Mouse (Mus musculus): Measurements from ENCODE around the gene Npff.

Npff gene

GRCm38 (mm10) chr15:102519211-102520141 is 5.3 kb downstream of the Npff start:
- no peak for DNase-seq (ENCODE audit: low spot score)

- DNase-seq (ENCODE audit: low spot score): no peak
These were observed 5.9 kb downstream of the Npff start for GRCm38 (mm10) chr15:102518859-102519201.

GRCm38 (mm10) chr15:102517976-102518858 is 6.5 kb downstream of the Npff start, which contains the start of gene Tarbp2:
Gene Tarbp2, plus strand, starts transcription at chr15:102518192.
- peak; percentile 100 for DNase-seq (ENCODE audit: low spot score)

GRCm38 (mm10) chr15:102517631-102517975 is 7.1 kb downstream of the Npff start:
- DNase-seq (ENCODE audit: low spot score): no peak

GRCm38 (mm10) chr15:102516728-102517404 is 7.9 kb downstream of the Npff start, which contains the start of gene Map3k12:
Gene Map3k12, minus strand, starts transcription at chr15:102517064.
- DNase-seq (ENCODE audit: low spot score): peak; percentile 82

- no peak for DNase-seq (ENCODE audit: low spot score)
These were observed 8.4 kb downstream of the Npff start for GRCm38 (mm10) chr15:102516293-102516692.

GRCm38 (mm10) chr15:102515791-102516190 is 9.0 kb downstream of the Npff start:
- no peak for DNase-seq (ENCODE audit: low spot score)

- DNase-seq (ENCODE audit: low spot score): no peak
These were observed 9.5 kb downstream of the Npff start for GRCm38 (mm10) chr15:102515261-102515660.

GRCm38 (mm10) chr15:102513004-102513403 is 11.7 kb downstream of the Npff start:
- no peak for DNase-seq (ENCODE audit: low spot score)

- DNase-seq (ENCODE audit: low spot score): no peak
These were observed 12.3 kb downstream of the Npff start for GRCm38 (mm10) chr15:102512471-102512870.

GRCm38 (mm10) chr15:102512010-102512409 is 12.7 kb downstream of the Npff start:
- peak; percentile 29 for DNase-seq (ENCODE audit: low spot score)

GRCm38 (mm10) chr15:102511285-102511833 is 13.4 kb downstream of the Npff start:
- DNase-seq (ENCODE audit: low spot score): peak; percentile 74

GRCm38 (mm10) chr15:102510590-102511284 is 14.0 kb downstream of the Npff start:
- peak; percentile 97 for DNase-seq (ENCODE audit: low spot score)

GRCm38 (mm10) chr15:102510110-102510509 is 14.6 kb downstream of the Npff start:
- DNase-seq (ENCODE audit: low spot score): peak; percentile 56

GRCm38 (mm10) chr15:102508336-102508735 is 16.4 kb downstream of the Npff start:
- no peak for DNase-seq (ENCODE audit: low spot score)

- DNase-seq (ENCODE audit: low spot score): no peak
These were observed 17.2 kb downstream of the Npff start for GRCm38 (mm10) chr15:102507561-102507960.

- DNase-seq (ENCODE audit: low spot score): no peak
These were observed 17.9 kb downstream of the Npff start for GRCm38 (mm10) chr15:102506864-102507263.

GRCm38 (mm10) chr15:102506464-102506830 is 18.3 kb downstream of the Npff start:
- DNase-seq (ENCODE audit: low spot score): no peak

GRCm38 (mm10) chr15:102505770-102506463 is 18.8 kb downstream of the Npff start:
- DNase-seq (ENCODE audit: low spot score): no peak

GRCm38 (mm10) chr15:102505073-102505769 is 19.5 kb downstream of the Npff start:
- DNase-seq (ENCODE audit: low spot score): no peak
